Mouse (Mus musculus) liver, embryonic 14.5 days (tissue): Measurements from ENCODE around the gene Slc16a11.

Experiments
- CTCF ChIP-seq: IDR thresholded peaks from 2 replicates; pipeline ENCODE4 v1.5.1; 2016; ENCODE audit warnings: antibody characterized with exemption, low read depth, control low read depth
- EP300 ChIP-seq: IDR thresholded peaks from 2 replicates; pipeline ENCODE4 v1.6.1; 2016; ENCODE audit warnings: antibody characterized with exemption, low read depth

DNA sequence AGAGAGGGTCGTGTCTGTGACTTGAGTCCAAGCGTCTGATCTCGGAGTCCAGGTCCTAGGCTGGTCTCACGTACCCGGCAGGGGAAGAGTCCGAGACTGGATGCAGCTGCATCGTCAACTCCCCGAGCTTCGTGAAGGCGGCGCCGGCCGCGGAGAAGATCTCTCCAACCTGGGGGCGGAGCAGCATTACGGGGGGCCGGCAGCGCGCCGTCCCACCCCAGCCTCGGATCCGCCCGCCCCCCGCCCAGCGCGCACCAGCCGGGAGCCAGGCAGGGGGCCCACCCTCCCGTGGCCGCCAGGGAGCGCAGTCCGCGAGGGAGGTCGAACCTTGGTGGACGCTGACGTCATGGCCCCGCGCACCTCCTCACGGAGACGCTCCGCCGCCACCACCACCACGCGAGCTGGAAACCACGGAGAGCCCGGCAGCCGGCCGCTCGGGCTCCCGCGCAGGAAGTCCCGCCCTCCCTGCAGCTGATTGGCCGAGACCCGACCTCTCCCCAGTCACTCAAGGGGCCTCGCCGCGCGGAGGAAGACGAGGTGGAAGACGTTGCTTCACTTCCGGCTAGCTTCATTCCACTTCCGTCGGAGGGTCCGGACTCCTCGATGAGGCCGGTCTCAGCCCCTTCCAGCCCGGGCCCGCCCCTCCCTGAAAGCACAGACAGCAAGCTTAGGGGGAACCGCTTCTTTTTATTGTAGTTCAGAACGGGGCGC lies 25.1 kb downstream of the Slc16a11 start, which contains the start of gene 0610010K14Rik:
- no peak for TF ChIP-seq EP300
- peak; percentile 69 for TF ChIP-seq CTCF
